In the genomic region with DNA sequence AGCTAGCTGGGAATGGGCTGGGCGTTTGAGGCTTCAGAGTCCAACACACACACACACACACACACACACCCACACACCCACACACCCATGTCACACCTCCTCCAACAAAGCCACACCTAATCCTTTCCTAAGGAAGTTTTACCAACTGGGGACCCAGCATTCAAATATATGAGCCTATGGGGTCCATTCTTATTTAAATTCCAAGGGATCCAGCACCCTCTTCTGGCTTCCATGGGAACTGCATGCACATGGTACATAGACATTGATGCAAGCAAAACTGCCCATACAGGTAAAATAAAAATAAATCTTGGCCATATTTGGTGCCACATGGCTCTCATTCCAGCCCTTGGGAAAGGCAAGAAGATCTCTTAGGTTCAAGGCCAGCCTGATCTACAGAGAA, we compare ENCODE assay signal across 8 mouse cellular contexts. TPM values are rescaled to one million over a fixed set of nuclear protein-coding genes. Genes with fewer than 3 reads are reported as not detected.
DNase-seq lines count a peak whose midpoint lies in the region; ATAC-seq and TF ChIP-seq lines count a peak whose summit lies in the region.
"Had no signal": no experiment of that assay in that cellular context is flagged by ENCODE, and none has a peak within 500 bp of the region (broad histone marks: within the 10 kb centered on the region; RNA-seq: fewer than 3 reads in every experiment).

No protein-coding gene starts in this region.

- no peaks in the 10 kb centered on the region for H3K36me3 ChIP-seq in kidney, adult 2 months (ENCODE audit: control insufficient read depth, insufficient read depth, low read length)
- H3K36me3 ChIP-seq in kidney, embryonic 15.5 days: peaks cover 64% of the 10 kb centered on the region
- no peaks in the 10 kb centered on the region for H3K36me3 ChIP-seq in neural tube, embryonic 11.5 days (ENCODE audit: control insufficient read depth, insufficient read depth, low read length)
- H3K36me3 ChIP-seq in forebrain, embryonic 13.5 days (ENCODE audit: poor library complexity, severe bottlenecking): peaks cover 44% of the 10 kb centered on the region

- TF ChIP-seq POLR2A in kidney, adult 2 months (IDR thresholded peaks at IDR 0.05; ENCODE audit: low read depth, low read length): no peak

- no peak for ATAC-seq in kidney, embryonic 15.5 days (replicated peaks; ENCODE audit: low FRiP score)
- no peak for ATAC-seq in neural tube, embryonic 11.5 days (ENCODE audit: insufficient read depth, low FRiP score, low TSS enrichment)
- ATAC-seq in forebrain, embryonic 13.5 days: no peak

- no peaks in the 10 kb centered on the region for H3K4me1 ChIP-seq in kidney, adult 2 months (ENCODE audit: control insufficient read depth, insufficient read depth, low read length)
- H3K4me1 ChIP-seq in kidney, embryonic 15.5 days: no peaks in the 10 kb centered on the region
- H3K4me1 ChIP-seq in neural tube, embryonic 11.5 days (ENCODE audit: control insufficient read depth, insufficient read depth, low read length): no peaks in the 10 kb centered on the region
- H3K4me1 ChIP-seq in forebrain, embryonic 13.5 days: no peaks in the 10 kb centered on the region
- H3K4me1 ChIP-seq: limb, embryonic 12.5 days had no signal

- H3K27me3 ChIP-seq in kidney, adult 2 months (replicated peaks; ENCODE audit: control insufficient read depth, insufficient read depth, low read length): no peaks in the 10 kb centered on the region
- H3K27me3 ChIP-seq in kidney, embryonic 15.5 days: no peaks in the 10 kb centered on the region
- no peaks in the 10 kb centered on the region for H3K27me3 ChIP-seq in neural tube, embryonic 11.5 days (ENCODE audit: control insufficient read depth, insufficient read depth, low read length)
- H3K27me3 ChIP-seq in forebrain, embryonic 13.5 days: no peaks in the 10 kb centered on the region
- H3K27me3 ChIP-seq: limb, embryonic 12.5 days had no signal

- H3K4me3 ChIP-seq in kidney, adult 2 months (ENCODE audit: insufficient read depth, low read depth, low read length): no peak overlapping the region
- no peak overlapping the region for H3K4me3 ChIP-seq in kidney, embryonic 15.5 days (replicated peaks)
- no peak overlapping the region for H3K4me3 ChIP-seq in neural tube, embryonic 11.5 days (ENCODE audit: low read depth, low read length)
- no peak overlapping the region for H3K4me3 ChIP-seq in forebrain, embryonic 13.5 days
- H3K4me3 ChIP-seq: limb, embryonic 12.5 days had no signal

- WGBS in kidney, adult 2 months: 89% methylated on average over 1 of the region's 1 CpGs
- 94% methylated on average over 1 of the region's 1 CpGs for WGBS in kidney, embryonic 15.5 days
- 100% methylated on average over 1 of the region's 1 CpGs for WGBS in neural tube, embryonic 11.5 days
- WGBS in forebrain, embryonic 13.5 days: 95% methylated on average over 1 of the region's 1 CpGs

- H3K9ac ChIP-seq in kidney, embryonic 15.5 days: no peak overlapping the region
- H3K9ac ChIP-seq in neural tube, embryonic 11.5 days (ENCODE audit: low read length): no peak overlapping the region
- H3K9ac ChIP-seq in forebrain, embryonic 13.5 days: no peak overlapping the region
- H3K9ac ChIP-seq: limb, embryonic 12.5 days had no signal

- H3K9me3 ChIP-seq in kidney, embryonic 15.5 days (replicated peaks): no peaks in the 10 kb centered on the region
- no peaks in the 10 kb centered on the region for H3K9me3 ChIP-seq in neural tube, embryonic 11.5 days (ENCODE audit: control insufficient read depth, low read length)
- H3K9me3 ChIP-seq in forebrain, embryonic 13.5 days (replicated peaks): no peaks in the 10 kb centered on the region
- H3K9me3 ChIP-seq: limb, embryonic 12.5 days had no signal

- no peak overlapping the region for H3K4me2 ChIP-seq in kidney, embryonic 15.5 days
- H3K4me2 ChIP-seq in neural tube, embryonic 11.5 days (ENCODE audit: low read depth): no peak overlapping the region
- H3K4me2 ChIP-seq in forebrain, embryonic 13.5 days: no peak overlapping the region
- H3K4me2 ChIP-seq: limb, embryonic 12.5 days had no signal

- peak; percentile 56 for DNase-seq in kidney, adult 2 months
- peak; percentile 64 for DNase-seq in 3T3-L1 (ENCODE audit: low read depth, low spot score)
- peak; percentile 49 for DNase-seq in A20 (ENCODE audit: low read depth, low spot score)
- peak; percentile 37 for DNase-seq in embryo, embryonic 11 days
- DNase-seq in neural tube, embryonic 11.5 days (ENCODE audit: low spot score): peak; percentile 51

- no peak overlapping the region for H3K27ac ChIP-seq in kidney, adult 2 months (ENCODE audit: insufficient read depth, low read depth, low read length)
- no peak overlapping the region for H3K27ac ChIP-seq in kidney, embryonic 15.5 days
- no peak overlapping the region for H3K27ac ChIP-seq in neural tube, embryonic 11.5 days (ENCODE audit: low read depth, low read length)
- no peak overlapping the region for H3K27ac ChIP-seq in forebrain, embryonic 13.5 days
- H3K27ac ChIP-seq: limb, embryonic 12.5 days had no signal

- peak; percentile 27; the same call in 1 of the 2 replicates for TF ChIP-seq CTCF in kidney, adult 2 months (conservative IDR thresholded peaks at IDR 0.05; ENCODE audit: insufficient read depth, insufficient read length, low read depth, low read length)

RNA-seq across cellular contexts. Expression of gene Nipsnap2, which starts 16.1 kb away (rescaled TPM):
- 77.0 and 89.8 TPM in 2 replicates for polyA plus RNA-seq in kidney, adult 2 months (2012; rRNA removed)
- 141 and 144 TPM in 2 replicates for polyA plus RNA-seq in kidney, embryonic 15.5 days (2015; fragmentation: Nextera tagmentation; extraction: Ambion mirVana)
- 73.7 and 73.8 TPM in 2 replicates for polyA plus RNA-seq in neural tube, embryonic 11.5 days (2014; fragmentation: Nextera tagmentation; extraction: Ambion mirVana)
- 83.0 and 88.7 TPM in 2 replicates for polyA plus RNA-seq in forebrain, embryonic 13.5 days (2015; fragmentation: Nextera tagmentation; extraction: Ambion mirVana)

RNA-seq across cellular contexts. Expression of gene Mrps17, which starts 25.7 kb away (rescaled TPM):
- polyA plus RNA-seq in kidney, adult 2 months (2012; rRNA removed): 91.8 and 128 TPM in 2 replicates
- 198 and 199 TPM in 2 replicates for polyA plus RNA-seq in kidney, embryonic 15.5 days (2015; fragmentation: Nextera tagmentation; extraction: Ambion mirVana)
- 160 and 178 TPM in 2 replicates for polyA plus RNA-seq in neural tube, embryonic 11.5 days (2014; fragmentation: Nextera tagmentation; extraction: Ambion mirVana)
- 194 and 203 TPM in 2 replicates for polyA plus RNA-seq in forebrain, embryonic 13.5 days (2015; fragmentation: Nextera tagmentation; extraction: Ambion mirVana)

RNA-seq across cellular contexts. Expression of gene Sept14, which starts 32.7 kb away (rescaled TPM):
- not detected in 2 replicates for polyA plus RNA-seq in kidney, adult 2 months (2012; rRNA removed)
- polyA plus RNA-seq in kidney, embryonic 15.5 days (2015; fragmentation: Nextera tagmentation; extraction: Ambion mirVana): not detected in 2 replicates
- polyA plus RNA-seq in neural tube, embryonic 11.5 days (2014; fragmentation: Nextera tagmentation; extraction: Ambion mirVana): not detected in 2 replicates
- not detected in 2 replicates for polyA plus RNA-seq in forebrain, embryonic 13.5 days (2015; fragmentation: Nextera tagmentation; extraction: Ambion mirVana)
- polyA plus RNA-seq: limb, embryonic 12.5 days had no signal

RNA-seq across cellular contexts. Expression of gene Psph, which starts 46.3 kb away (rescaled TPM):
- polyA plus RNA-seq in kidney, adult 2 months (2012; rRNA removed): 37.6 and 42.8 TPM in 2 replicates
- polyA plus RNA-seq in kidney, embryonic 15.5 days (2015; fragmentation: Nextera tagmentation; extraction: Ambion mirVana): 59.8 and 62.4 TPM in 2 replicates
- polyA plus RNA-seq in neural tube, embryonic 11.5 days (2014; fragmentation: Nextera tagmentation; extraction: Ambion mirVana): 37.5 and 37.8 TPM in 2 replicates
- 48.2 and 55.1 TPM in 2 replicates for polyA plus RNA-seq in forebrain, embryonic 13.5 days (2015; fragmentation: Nextera tagmentation; extraction: Ambion mirVana)
